Mouse (Mus musculus) limb, embryonic 14.5 days (tissue): ENCODE results near the gene Sync. TPM values are rescaled to one million over a fixed set of nuclear protein-coding genes. Genes with fewer than 3 reads are reported as not detected.

Experiments
- ATAC-seq: fragments of 200-750 bp; cut with Nextera tagmentation; 2 replicates; pipeline ENCODE4 v1.8.0; 2017; ENCODE audit warnings: low read depth, moderate number of reproducible peaks, moderate TSS enrichment; ENCODE audit not compliant: low FRiP score
- DNase-seq: peaks from one replicate; pipeline ENCODE4 v3.0.0-alpha.2; 2015; ENCODE audit warnings: low spot score
- H3K27ac ChIP-seq: fragments of 300-500 bp; sonication (generic); replicated peaks from 2 replicates; pipeline ENCODE4 v1.5.1; 2014; ENCODE audit warnings: low read depth, mild to moderate bottlenecking, low read length, moderate library complexity, mixed read lengths
- H3K27me3 ChIP-seq: fragments of 300-500 bp; sonication (generic); 2 replicates; pipeline ENCODE4 v1.6.1; 2014; ENCODE audit warnings: low read length, mixed read lengths; ENCODE audit not compliant: control insufficient read depth, insufficient read depth
- H3K36me3 ChIP-seq: fragments of 300-500 bp; sonication (generic); 2 replicates; pipeline ENCODE4 v1.6.1; 2014; ENCODE audit warnings: mild to moderate bottlenecking, low read length, moderate library complexity, mixed read lengths; ENCODE audit not compliant: control insufficient read depth, insufficient read depth
- H3K4me1 ChIP-seq: fragments of 300-500 bp; sonication (generic); 2 replicates; pipeline ENCODE4 v1.6.1; 2014; ENCODE audit warnings: antibody characterized with exemption, low read length, mixed read lengths; ENCODE audit not compliant: control insufficient read depth, insufficient read depth
- H3K4me2 ChIP-seq: fragments of 300-500 bp; sonication (generic); replicated peaks from 2 replicates; pipeline ENCODE4 v1.6.1; 2014; ENCODE audit warnings: low read depth, mild to moderate bottlenecking, low read length, moderate library complexity; ENCODE audit not compliant: severe bottlenecking
- H3K4me3 ChIP-seq: fragments of 300-500 bp; sonication (generic); replicated peaks from 2 replicates; pipeline ENCODE4 v1.5.1; 2014; ENCODE audit warnings: low read length
- H3K9ac ChIP-seq: fragments of 300-500 bp; sonication (generic); 2 replicates; pipeline ENCODE4 v1.6.1; 2014; ENCODE audit warnings: mild to moderate bottlenecking, low read depth, low read length, moderate library complexity; ENCODE audit not compliant: severe bottlenecking
- H3K9me3 ChIP-seq: fragments of 300-500 bp; sonication (generic); 2 replicates; pipeline ENCODE4 v1.6.1; 2016; ENCODE audit warnings: low read length; ENCODE audit not compliant: control insufficient read depth
- POLR2A ChIP-seq: fragments of 200-500 bp; IDR thresholded peaks from 2 replicates; pipeline ENCODE4 v1.8.0; 2012; ENCODE audit warnings: inconsistent platforms, mild to moderate bottlenecking, moderate library complexity, borderline replicate concordance; ENCODE audit not compliant: insufficient read depth, insufficient read length; ENCODE audit errors: extremely low read depth
- WGBS: fragments of 180-500 bp; shearing (Covaris S2); extraction: QIAGEN DNeasy Blood & Tissue Kit; methylation state at CpG from one replicate; pipeline ENCODE4 v1.1.7; 2014; 5-methylcytosine and 5-hydroxymethylcytosine counted together
- polyA plus RNA-seq, 2 experiments: library from polyadenylated mRNA; depleted of rRNA in 1 of 2; stranded (reverse) in 1 of 2; unstranded in 1 of 2; fragments of >200 nt; fragmentation: Nextera tagmentation in 1 of 2; extraction: Ambion mirVana in 1 of 2; gene quantifications; 2 replicates each; pipeline versions ENCODE4 v1.2.1 to v1.2.3; 2012 to 2014

The Sync gene
- polyA plus RNA-seq, 2 experiments: 5.3 to 6.1 TPM

DNA sequence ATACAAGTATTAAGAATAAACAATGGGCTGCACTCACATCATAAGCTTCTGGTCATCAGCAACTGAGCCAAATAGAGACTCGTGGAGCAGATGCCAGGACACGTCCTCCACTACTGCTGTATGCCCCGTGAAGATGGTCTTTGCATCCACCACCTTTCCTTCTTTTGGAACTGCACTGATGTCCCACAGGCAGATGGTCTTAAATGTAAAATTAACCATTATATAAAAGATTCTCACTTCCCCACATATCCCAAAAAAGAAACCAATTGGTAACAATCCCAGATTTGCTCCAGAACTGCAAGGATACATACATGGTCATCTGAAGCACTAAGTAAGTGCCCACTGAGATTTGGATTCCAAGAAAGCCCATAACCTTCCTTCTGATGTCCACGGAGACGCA, 34.6 kb downstream of the Sync start:
- WGBS: 96% methylated on average over 5 of the region's 5 CpGs
- H3K27me3 ChIP-seq: no peaks in the 10 kb centered on the region
- no peak overlapping the region for H3K4me2 ChIP-seq
- H3K4me3 ChIP-seq: no peak overlapping the region
- H3K27ac ChIP-seq: no peak overlapping the region
- ATAC-seq (no peak), DNase-seq (no peak)
- H3K36me3 ChIP-seq: peaks cover 89% of the 10 kb centered on the region
- H3K9me3 ChIP-seq: no peaks in the 10 kb centered on the region
- no peak overlapping the region for H3K9ac ChIP-seq
- no peak for TF ChIP-seq POLR2A
- H3K4me1 ChIP-seq: no peaks in the 10 kb centered on the region

DNA sequence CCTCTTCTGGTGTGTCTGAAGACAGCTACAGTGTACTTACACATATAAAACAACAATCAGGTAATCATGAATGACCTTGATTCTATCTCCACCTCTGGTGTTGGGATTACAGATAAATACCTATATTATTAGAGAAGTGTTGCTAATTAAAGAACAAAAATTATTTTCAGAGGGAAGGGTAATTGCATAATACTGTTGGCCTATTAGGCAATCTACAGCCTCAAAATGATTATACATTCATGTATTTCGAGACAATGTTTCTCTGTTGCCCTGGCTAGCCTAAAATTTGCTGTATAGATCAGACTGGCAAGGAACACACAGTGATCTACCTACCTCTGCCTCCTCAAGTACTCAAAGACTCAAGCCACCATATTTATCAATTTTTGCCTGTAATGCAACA, 36.1 kb downstream of the Sync start:
- Histone ChIP-seq H3K4me3 (no peak overlapping the region), H3K4me2 (no peak overlapping the region), H3K9me3 (no peaks in the 10 kb centered on the region), H3K36me3 (peaks cover 89% of the 10 kb centered on the region), H3K27ac (no peak overlapping the region), H3K4me1 (no peaks in the 10 kb centered on the region), H3K27me3 (no peaks in the 10 kb centered on the region), H3K9ac (no peak overlapping the region)
- TF ChIP-seq POLR2A: no peak
- ATAC-seq (no peak), DNase-seq (no peak)
- WGBS: 100% methylated on average over 1 of the region's 1 CpGs

DNA sequence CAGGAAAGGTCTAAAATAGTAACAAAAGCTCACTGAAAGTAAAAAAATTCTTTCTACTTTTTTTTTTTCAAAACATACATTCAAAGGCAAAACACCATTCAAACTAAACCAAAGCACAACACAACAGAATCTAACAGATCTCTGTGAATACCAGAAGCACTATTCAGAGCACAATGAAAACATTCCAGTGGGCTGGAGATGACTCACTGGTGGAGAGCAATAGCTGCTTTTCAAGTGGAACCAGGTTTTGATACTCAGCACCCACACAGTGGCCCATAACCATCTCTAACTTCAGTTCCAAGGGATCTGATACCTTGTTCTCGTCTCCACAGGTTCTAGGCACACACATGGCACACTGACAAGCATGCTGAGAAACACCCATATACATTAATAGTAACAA, 37.3 kb downstream of the Sync start:
- H3K4me1 ChIP-seq: no peaks in the 10 kb centered on the region
- no peak for TF ChIP-seq POLR2A
- peaks cover 89% of the 10 kb centered on the region for H3K36me3 ChIP-seq
- H3K9me3 ChIP-seq: no peaks in the 10 kb centered on the region
- 63% methylated on average over 1 of the region's 1 CpGs for WGBS
- no peak overlapping the region for H3K4me2 ChIP-seq
- no peak overlapping the region for H3K4me3 ChIP-seq
- no peak overlapping the region for H3K9ac ChIP-seq
- H3K27ac ChIP-seq: no peak overlapping the region
- no peak for ATAC-seq
- DNase-seq: no peak
- H3K27me3 ChIP-seq: no peaks in the 10 kb centered on the region

DNA sequence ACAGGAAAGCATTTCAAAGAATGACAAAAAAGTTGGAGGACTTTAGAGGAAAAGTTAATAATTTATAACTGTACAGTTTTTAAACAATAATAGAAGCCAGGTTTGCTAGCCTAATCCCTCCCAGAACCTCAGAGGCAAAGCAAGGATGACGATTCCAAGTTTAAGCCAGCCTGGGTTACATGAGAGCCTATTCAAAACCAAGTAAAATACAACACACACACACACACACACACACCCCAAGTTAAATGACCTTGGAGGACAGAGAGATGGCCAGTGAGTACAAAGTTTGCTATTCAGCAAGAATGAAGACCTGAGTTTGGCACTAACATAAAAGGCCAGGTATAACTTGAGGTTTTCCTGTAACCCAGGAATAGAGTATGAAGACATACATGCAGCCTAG, 38.8 kb downstream of the Sync start:
- no peak for TF ChIP-seq POLR2A
- H3K27ac ChIP-seq: no peak overlapping the region
- no peaks in the 10 kb centered on the region for H3K27me3 ChIP-seq
- WGBS: 78% methylated on average over 1 of the region's 1 CpGs
- H3K4me2 ChIP-seq: no peak overlapping the region
- peaks cover 90% of the 10 kb centered on the region for H3K36me3 ChIP-seq
- H3K9me3 ChIP-seq: no peaks in the 10 kb centered on the region
- ATAC-seq (no peak), DNase-seq (no peak)
- H3K4me1 ChIP-seq: peaks cover 2% of the 10 kb centered on the region; the same call in 1 of the 2 replicates
- H3K4me3 ChIP-seq: no peak overlapping the region; the same call in 1 of the 2 replicates
- no peak overlapping the region for H3K9ac ChIP-seq

DNA sequence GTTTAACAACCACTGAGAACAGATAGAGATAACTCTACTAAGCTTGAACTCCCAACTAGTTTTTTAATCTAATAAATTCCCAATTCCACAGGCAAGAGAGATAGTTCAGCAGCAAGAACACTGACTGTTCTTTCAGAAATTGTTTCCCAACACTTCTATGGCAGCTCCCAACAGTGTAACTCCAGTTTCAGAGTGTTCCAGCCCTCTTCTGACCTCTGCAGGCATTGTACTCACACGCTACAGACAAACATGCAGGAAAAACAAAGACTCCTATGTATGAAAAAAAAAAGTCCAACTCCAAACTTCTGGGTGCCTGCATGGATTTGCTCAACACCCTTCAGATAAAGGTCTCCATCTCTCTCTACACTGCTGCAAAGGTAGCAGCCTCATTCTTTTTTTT, 45.4 kb downstream of the Sync start:
- peaks cover 53% of the 10 kb centered on the region for H3K36me3 ChIP-seq
- H3K4me2 ChIP-seq: peak overlapping the region; percentile 63
- no peak overlapping the region for H3K27ac ChIP-seq
- peak overlapping the region; percentile 36; the same call in 1 of the 2 replicates for H3K9ac ChIP-seq
- WGBS: 37% methylated on average over 1 of the region's 1 CpGs
- H3K4me3 ChIP-seq: peak overlapping the region; percentile 96
- ATAC-seq (no peak), DNase-seq (no peak)
- no peaks in the 10 kb centered on the region for H3K27me3 ChIP-seq
- no peaks in the 10 kb centered on the region for H3K9me3 ChIP-seq
- TF ChIP-seq POLR2A: no peak
- peaks cover 22% of the 10 kb centered on the region for H3K4me1 ChIP-seq
